Mouse (Mus musculus) large intestine, adult 2 months (tissue): ENCODE measurements around the gene Igf2bp3. TPM values are rescaled to one million over a fixed set of nuclear protein-coding genes. Genes with fewer than 3 reads are reported as not detected.
A peak's percentile ranks its signal among the peaks of the same experiment; 100 is the strongest.

ENCODE experiments used
- DNase-seq: peaks from one replicate; pipeline ENCODE4 v3.0.0-alpha.2; 2012; ENCODE audit warnings: low read depth, low spot score
- WGBS: fragments of 180-500 bp; shearing (Covaris S2); methylation state at CpG from one replicate; pipeline ENCODE4 v1.1.7; 2018; 5-methylcytosine and 5-hydroxymethylcytosine counted together
- polyA plus RNA-seq: library from polyadenylated mRNA; depleted of rRNA; stranded (reverse); fragments of >200 nt; gene quantifications from 2 replicates; pipeline ENCODE4 v1.2.3, GENCODE M21; 2012

Gene Igf2bp3
- polyA plus RNA-seq, 1 experiment = 0.10 TPM

- DNase-seq = peak; percentile 44
Observed at GRCm38 (mm10) chr6:49148781-49149180, 66.0 kb downstream of the Igf2bp3 start.

DNA sequence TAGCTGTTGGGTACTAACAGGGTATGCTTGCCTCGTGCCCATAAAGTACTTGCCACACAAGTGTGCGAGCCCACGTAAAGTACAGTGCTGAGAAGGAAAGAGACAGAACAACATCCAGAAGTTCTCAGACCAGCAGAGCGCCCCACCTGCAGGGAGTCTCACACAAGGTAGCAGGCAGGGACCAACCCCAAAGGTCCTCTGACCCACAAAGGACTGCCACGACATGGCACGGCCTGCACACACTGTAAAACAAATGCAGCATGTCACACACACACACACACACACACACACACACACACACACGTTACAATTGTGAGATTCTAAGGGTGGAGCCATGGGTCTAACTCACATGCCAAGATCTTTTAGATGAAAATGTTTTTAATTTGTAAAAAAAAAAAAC lies 66.4 kb downstream of the Igf2bp3 start:
- DNase-seq = no peak
- WGBS = 35% methylated on average over 7 of the region's 7 CpGs

More at GRCm38 (mm10) chr6:49148781-49149180, 66.0 kb downstream of the Igf2bp3 start:
- 23% methylated on average over 4 of the region's 4 CpGs for WGBS

DNA sequence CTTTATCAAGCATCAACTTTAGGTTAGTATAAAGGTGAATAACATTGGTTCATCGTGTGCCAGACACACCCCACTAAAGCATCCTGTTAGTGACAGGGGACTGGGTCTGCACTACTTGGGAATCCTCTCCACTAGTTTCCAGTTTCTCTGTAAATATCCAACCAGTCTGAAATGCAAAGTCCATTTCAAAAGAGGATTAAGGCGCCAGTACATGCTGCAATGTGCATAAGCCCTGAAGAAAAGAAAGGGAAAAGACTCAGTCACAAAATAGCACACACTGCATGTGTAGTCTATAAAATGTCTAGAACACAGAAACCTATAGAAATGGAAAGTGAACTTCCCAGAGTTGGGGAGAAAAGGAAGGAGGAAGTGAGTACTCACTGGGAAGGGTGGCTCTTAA lies 68.3 kb downstream of the Igf2bp3 start:
- 28% methylated on average over 2 of the region's 2 CpGs for WGBS
- DNase-seq = no peak

- no peak for DNase-seq
- WGBS = 84% methylated on average over 9 of the region's 9 CpGs
Observed at GRCm38 (mm10) chr6:49142428-49142827, 72.3 kb downstream of the Igf2bp3 start.

DNA sequence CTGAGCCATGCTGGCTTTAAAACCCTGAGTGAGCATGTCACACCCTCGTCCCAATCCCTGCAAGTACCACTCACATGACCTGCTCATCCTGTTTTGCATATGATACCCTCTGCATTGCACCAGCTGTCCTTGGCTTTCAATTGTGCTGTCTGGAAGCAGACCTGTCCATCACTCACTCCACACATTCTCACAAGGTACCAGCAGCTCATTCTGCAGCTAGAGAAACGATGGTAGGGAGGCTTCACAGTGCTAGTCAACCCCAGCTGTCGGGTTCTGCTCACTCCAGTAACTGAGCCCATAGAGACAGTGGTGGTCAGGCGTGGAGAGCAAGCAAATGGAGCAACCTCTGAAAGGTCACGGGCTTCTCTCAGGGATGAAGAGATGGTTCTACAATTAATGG lies 73.6 kb downstream of the Igf2bp3 start:
- WGBS = 86% methylated on average over 5 of the region's 5 CpGs
- DNase-seq = no peak

GRCm38 (mm10) chr6:49138159-49139051 lies 76.4 kb downstream of the Igf2bp3 start:
- 79% methylated on average over 17 of the region's 17 CpGs for WGBS
- no peak for DNase-seq

DNA sequence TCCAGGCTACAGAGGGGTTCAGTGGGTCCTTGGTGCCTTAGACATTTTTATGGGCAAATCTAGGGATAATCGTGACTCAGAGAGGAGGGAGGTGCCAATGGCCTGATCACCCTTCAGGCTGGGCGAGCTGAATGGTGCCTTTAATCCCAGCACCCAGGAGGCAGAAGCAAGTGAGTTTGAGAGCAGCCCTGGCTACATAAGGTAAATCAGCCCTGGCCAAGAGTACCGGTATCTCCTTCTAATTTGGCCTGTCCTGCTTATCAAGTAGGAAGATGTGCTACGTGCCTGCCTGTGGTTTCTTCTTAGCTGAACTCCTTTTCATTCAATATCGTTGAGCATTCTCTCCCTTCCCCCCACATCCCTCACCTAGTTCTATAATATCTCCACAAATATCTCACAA lies 78.0 kb downstream of the Igf2bp3 start:
- no peak for DNase-seq
- 75% methylated on average over 5 of the region's 5 CpGs for WGBS

- WGBS = 74% methylated on average over 6 of the region's 6 CpGs
- no peak for DNase-seq
Observed at GRCm38 (mm10) chr6:49132352-49133090, 82.2 kb downstream of the Igf2bp3 start.

DNA sequence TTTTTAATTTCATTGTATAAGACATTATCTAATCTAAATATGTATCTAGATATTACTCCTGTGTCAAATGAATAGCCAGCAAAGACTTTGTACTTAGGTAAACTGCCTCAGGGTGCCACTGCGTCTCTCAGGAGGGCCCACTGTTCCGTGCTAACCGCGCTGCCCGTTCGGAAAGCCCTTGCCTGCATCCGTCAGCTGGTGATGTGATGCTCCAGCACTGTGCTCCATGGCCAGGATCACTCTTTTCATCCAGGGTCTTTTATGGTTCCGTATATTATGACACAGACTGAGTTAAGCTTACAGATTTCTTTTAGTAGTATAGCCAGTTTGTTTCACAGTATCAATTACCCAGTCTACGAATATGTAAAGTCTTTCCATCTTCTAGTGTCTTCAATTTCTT lies 82.9 kb downstream of the Igf2bp3 start:
- 91% methylated on average over 9 of the region's 9 CpGs for WGBS

GRCm38 (mm10) chr6:49130328-49130727 lies 84.4 kb downstream of the Igf2bp3 start:
- DNase-seq = no peak

More for the DNA sequence above, 82.9 kb downstream of the Igf2bp3 start:
- DNase-seq = no peak

- no peak for DNase-seq
- 71% methylated on average over 3 of the region's 3 CpGs for WGBS
Observed at GRCm38 (mm10) chr6:49120370-49120769, 94.4 kb downstream of the Igf2bp3 start.

GRCm38 (mm10) chr6:49119462-49120135 lies 95.2 kb downstream of the Igf2bp3 start:
- no peak for DNase-seq
- WGBS = 53% methylated on average over 1 of the region's 1 CpGs

- DNase-seq = no peak
- WGBS = 54% methylated on average over 8 of the region's 8 CpGs
Observed at GRCm38 (mm10) chr6:49118446-49118845, 96.3 kb downstream of the Igf2bp3 start.

DNA sequence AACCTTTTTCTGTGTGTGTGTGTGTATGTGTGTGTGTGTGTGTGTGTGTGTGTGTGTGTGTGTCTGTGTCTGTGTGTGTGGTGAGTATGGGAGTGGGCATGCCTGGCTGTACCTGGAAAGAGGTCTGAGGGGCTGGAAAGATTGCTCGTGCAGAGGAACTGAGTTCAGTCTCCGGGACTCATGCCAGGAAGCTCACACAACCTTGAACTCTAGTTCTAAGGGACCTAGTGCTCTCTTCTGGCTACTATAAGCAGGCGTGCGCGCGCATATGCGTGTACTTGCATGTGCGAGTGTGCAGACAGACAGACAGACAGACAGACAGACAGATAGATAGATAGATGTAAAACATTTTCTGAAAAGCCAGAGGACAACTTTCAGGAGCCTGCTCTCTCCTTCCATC lies 98.5 kb downstream of the Igf2bp3 start:
- 76% methylated on average over 8 of the region's 8 CpGs for WGBS
- DNase-seq = no peak

DNA sequence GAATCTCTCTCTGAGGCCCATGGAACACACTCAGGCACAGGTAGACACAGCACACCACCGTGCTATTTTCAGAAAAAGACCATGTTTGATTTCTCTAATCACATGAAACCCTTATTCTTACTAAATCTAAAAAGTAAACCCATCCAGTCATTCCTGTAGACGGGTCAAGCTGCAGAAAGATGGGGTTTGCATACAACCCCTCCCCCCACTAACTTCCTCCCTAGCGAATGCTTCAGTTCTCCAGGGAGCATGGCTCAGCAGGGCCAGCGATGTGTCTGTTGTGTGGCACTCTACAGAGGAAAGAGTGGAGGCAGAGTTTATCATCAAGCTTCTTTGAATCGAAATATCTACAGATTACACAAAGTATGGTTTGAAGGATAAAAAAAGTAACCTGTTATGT lies 99.2 kb downstream of the Igf2bp3 start:
- WGBS = 84% methylated on average over 5 of the region's 5 CpGs
- no peak for DNase-seq

- 31% methylated on average over 6 of the region's 6 CpGs for WGBS
Observed at GRCm38 (mm10) chr6:49114457-49114856, 100.3 kb downstream of the Igf2bp3 start.

GRCm38 (mm10) chr6:49113895-49114294 lies 100.9 kb downstream of the Igf2bp3 start:
- DNase-seq = no peak
- WGBS = 21% methylated on average over 7 of the region's 7 CpGs

More at GRCm38 (mm10) chr6:49114457-49114856, 100.3 kb downstream of the Igf2bp3 start:
- no peak for DNase-seq

GRCm38 (mm10) chr6:49109196-49109595 lies 105.6 kb downstream of the Igf2bp3 start:
- 82% methylated on average over 2 of the region's 2 CpGs for WGBS

GRCm38 (mm10) chr6:49106746-49107500 lies 107.8 kb downstream of the Igf2bp3 start:
- no peak for DNase-seq
- 82% methylated on average over 15 of the region's 15 CpGs for WGBS

More at GRCm38 (mm10) chr6:49109196-49109595, 105.6 kb downstream of the Igf2bp3 start:
- no peak for DNase-seq
